Mouse (Mus musculus) G1E (cell line): ENCODE measurements around the gene Egfl6.

ENCODE experiments used
- CTCF ChIP-seq: IDR thresholded peaks from 2 replicates; pipeline ENCODE4 v1.5.1; 2012; ENCODE audit warnings: low read depth, low read length, inconsistent platforms, mixed read lengths
- GATA1 ChIP-seq: IDR thresholded peaks from 2 replicates; pipeline ENCODE4 v1.6.1; 2012; ENCODE audit warnings: borderline replicate concordance, low read length, inconsistent platforms, mixed read lengths
- TAL1 ChIP-seq: conservative IDR thresholded peaks from 2 replicates; pipeline ENCODE4 v1.6.1; 2012; ENCODE audit warnings: low read depth, low read length, inconsistent platforms, mixed read lengths

- TF ChIP-seq TAL1: no peak
- no peak for TF ChIP-seq CTCF
- TF ChIP-seq GATA1: no peak
Measured at GRCm38 (mm10) chrX:166495052-166495451, 90.5 kb downstream of the Egfl6 start.
